Mouse (Mus musculus) limb, embryonic 14.5 days (tissue): ENCODE data around the gene Mthfd1l. TPM values are rescaled to one million over a fixed set of nuclear protein-coding genes. Genes with fewer than 3 reads are reported as not detected.

ENCODE experiments used
- ATAC-seq: fragments of 200-750 bp; cut with Nextera tagmentation; 2 replicates; pipeline ENCODE4 v1.8.0; 2017; ENCODE audit warnings: low read depth, moderate number of reproducible peaks, moderate TSS enrichment; ENCODE audit not compliant: low FRiP score
- DNase-seq: peaks from one replicate; pipeline ENCODE4 v3.0.0-alpha.2; 2015; ENCODE audit warnings: low spot score
- H3K27ac ChIP-seq: fragments of 300-500 bp; sonication (generic); replicated peaks from 2 replicates; pipeline ENCODE4 v1.5.1; 2014; ENCODE audit warnings: low read depth, mild to moderate bottlenecking, low read length, moderate library complexity, mixed read lengths
- H3K27me3 ChIP-seq: fragments of 300-500 bp; sonication (generic); 2 replicates; pipeline ENCODE4 v1.6.1; 2014; ENCODE audit warnings: low read length, mixed read lengths; ENCODE audit not compliant: control insufficient read depth, insufficient read depth
- H3K36me3 ChIP-seq: fragments of 300-500 bp; sonication (generic); 2 replicates; pipeline ENCODE4 v1.6.1; 2014; ENCODE audit warnings: mild to moderate bottlenecking, low read length, moderate library complexity, mixed read lengths; ENCODE audit not compliant: control insufficient read depth, insufficient read depth
- H3K4me1 ChIP-seq: fragments of 300-500 bp; sonication (generic); 2 replicates; pipeline ENCODE4 v1.6.1; 2014; ENCODE audit warnings: antibody characterized with exemption, low read length, mixed read lengths; ENCODE audit not compliant: control insufficient read depth, insufficient read depth
- H3K4me2 ChIP-seq: fragments of 300-500 bp; sonication (generic); replicated peaks from 2 replicates; pipeline ENCODE4 v1.6.1; 2014; ENCODE audit warnings: low read depth, mild to moderate bottlenecking, low read length, moderate library complexity; ENCODE audit not compliant: severe bottlenecking
- H3K4me3 ChIP-seq: fragments of 300-500 bp; sonication (generic); replicated peaks from 2 replicates; pipeline ENCODE4 v1.5.1; 2014; ENCODE audit warnings: low read length
- H3K9ac ChIP-seq: fragments of 300-500 bp; sonication (generic); 2 replicates; pipeline ENCODE4 v1.6.1; 2014; ENCODE audit warnings: mild to moderate bottlenecking, low read depth, low read length, moderate library complexity; ENCODE audit not compliant: severe bottlenecking
- H3K9me3 ChIP-seq: fragments of 300-500 bp; sonication (generic); 2 replicates; pipeline ENCODE4 v1.6.1; 2016; ENCODE audit warnings: low read length; ENCODE audit not compliant: control insufficient read depth
- POLR2A ChIP-seq: fragments of 200-500 bp; IDR thresholded peaks from 2 replicates; pipeline ENCODE4 v1.8.0; 2012; ENCODE audit warnings: inconsistent platforms, mild to moderate bottlenecking, moderate library complexity, borderline replicate concordance; ENCODE audit not compliant: insufficient read depth, insufficient read length; ENCODE audit errors: extremely low read depth
- WGBS: fragments of 180-500 bp; shearing (Covaris S2); extraction: QIAGEN DNeasy Blood & Tissue Kit; methylation state at CpG from one replicate; pipeline ENCODE4 v1.1.7; 2014; 5-methylcytosine and 5-hydroxymethylcytosine counted together
- polyA plus RNA-seq, 2 experiments: library from polyadenylated mRNA; depleted of rRNA in 1 of 2; stranded (reverse) in 1 of 2; unstranded in 1 of 2; fragments of >200 nt; fragmentation: Nextera tagmentation in 1 of 2; extraction: Ambion mirVana in 1 of 2; gene quantifications; 2 replicates each; pipeline versions ENCODE4 v1.2.1 to v1.2.3; 2012 to 2014

Mthfd1l gene
- polyA plus RNA-seq (2012; rRNA removed) (8.2 and 10.2 TPM in 2 replicates), polyA plus RNA-seq (2014; fragmentation: Nextera tagmentation; extraction: Ambion mirVana) (10.1 and 10.4 TPM in 2 replicates)

- Histone ChIP-seq H3K4me1 (peaks cover 12% of the 10 kb centered on the region; the same call in 1 of the 2 replicates), H3K36me3 (no peaks in the 10 kb centered on the region), H3K27ac (peak within 1 kb of the TSS; percentile 89), H3K4me2 (peak within 1 kb of the TSS; percentile 95), H3K9me3 (no peaks in the 10 kb centered on the region), H3K9ac (peak within 1 kb of the TSS; percentile 75), H3K4me3 (peak within 1 kb of the TSS; percentile 71), H3K27me3 (no peaks in the 10 kb centered on the region)
- ATAC-seq = peak; percentile 39
- peak; percentile 86 for DNase-seq
- WGBS = 2% methylated on average over 40 of the region's 40 CpGs
- 0 out of 2 replicates have a peak, but pooled peaks have one; percentile 12 for TF ChIP-seq POLR2A
These were observed at the start of gene Mthfd1l for GRCm38 (mm10) chr10:3972981-3973588. Gene Mthfd1l (plus strand): TSS chr10:3973118.

DNA sequence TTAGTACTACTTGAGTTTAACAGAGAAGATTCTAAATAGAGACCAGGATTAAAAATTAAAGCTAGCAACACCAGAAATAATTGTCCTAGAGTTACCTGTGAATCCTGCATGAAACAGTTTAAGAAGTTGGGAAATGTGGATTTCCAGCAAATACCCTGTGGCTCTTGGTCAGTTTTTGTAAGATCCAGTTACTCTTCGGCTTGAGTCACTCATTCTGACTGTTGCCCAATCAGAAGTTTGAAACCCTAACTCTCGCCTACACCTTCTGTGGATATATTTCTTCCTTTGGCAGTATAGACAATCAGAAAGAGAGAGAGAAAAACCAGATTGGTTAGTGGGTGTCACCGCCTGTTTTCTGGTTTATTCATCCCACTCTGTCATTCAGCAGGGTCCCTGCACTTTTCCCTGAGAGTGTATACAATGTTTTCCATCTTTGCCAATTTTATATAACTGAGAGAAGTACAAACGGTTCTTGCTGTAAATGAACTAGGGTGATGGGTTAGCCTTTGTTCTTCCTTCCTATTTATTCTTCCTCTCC, 44.8 kb upstream of the Mthfd1l start:
- H3K27me3 ChIP-seq = no peaks in the 10 kb centered on the region
- WGBS = 72% methylated on average over 4 of the region's 4 CpGs
- ATAC-seq = no peak
- no peaks in the 10 kb centered on the region for H3K9me3 ChIP-seq
- no peak for DNase-seq
- H3K4me2 ChIP-seq = no peak overlapping the region
- H3K9ac ChIP-seq = no peak overlapping the region
- peaks cover 10% of the 10 kb centered on the region for H3K36me3 ChIP-seq
- no peaks in the 10 kb centered on the region for H3K4me1 ChIP-seq
- no peak for TF ChIP-seq POLR2A
- no peak overlapping the region for H3K27ac ChIP-seq
- H3K4me3 ChIP-seq = no peak overlapping the region

DNA sequence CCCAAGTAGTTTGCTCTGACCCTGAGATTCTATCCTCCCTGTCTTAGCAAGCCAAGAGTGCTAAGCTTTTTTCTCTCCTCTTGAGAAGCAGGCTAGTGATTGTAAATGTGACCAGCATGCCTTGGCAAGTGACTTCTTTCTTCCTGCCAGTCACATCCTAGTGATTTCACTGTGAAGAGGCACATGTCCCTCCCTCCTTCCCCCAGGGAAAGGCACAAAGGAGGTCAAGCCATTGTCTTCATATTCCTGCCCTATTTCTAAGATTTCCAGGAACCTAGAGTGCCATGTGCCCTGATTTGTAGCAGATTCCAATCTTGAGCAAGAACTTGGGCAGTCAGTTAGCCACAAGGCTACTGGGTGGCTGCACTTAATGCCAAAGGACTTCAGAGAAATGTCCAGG, 41.1 kb upstream of the Mthfd1l start:
- DNase-seq = no peak
- no peak for ATAC-seq
- Histone ChIP-seq H3K4me3 (no peak overlapping the region), H3K9me3 (no peaks in the 10 kb centered on the region), H3K4me1 (no peaks in the 10 kb centered on the region; the same call in 1 of the 2 replicates), H3K4me2 (no peak overlapping the region), H3K27me3 (no peaks in the 10 kb centered on the region), H3K9ac (no peak overlapping the region), H3K27ac (no peak overlapping the region), H3K36me3 (peaks cover 10% of the 10 kb centered on the region)
- TF ChIP-seq POLR2A = no peak

- no peak for ATAC-seq
These were observed 39.5 kb upstream of the Mthfd1l start for GRCm38 (mm10) chr10:3933311-3933940.

GRCm38 (mm10) chr10:3936864-3937263, 36.1 kb upstream of the Mthfd1l start:
- DNase-seq (no peak), ATAC-seq (no peak)
- no peak for TF ChIP-seq POLR2A
- H3K27me3 ChIP-seq = no peaks in the 10 kb centered on the region
- peaks cover 16% of the 10 kb centered on the region for H3K36me3 ChIP-seq
- no peaks in the 10 kb centered on the region for H3K9me3 ChIP-seq
- H3K9ac ChIP-seq = no peak overlapping the region
- no peaks in the 10 kb centered on the region; the same call in 1 of the 2 replicates for H3K4me1 ChIP-seq
- H3K27ac ChIP-seq = no peak overlapping the region
- no peak overlapping the region for H3K4me2 ChIP-seq
- H3K4me3 ChIP-seq = no peak overlapping the region

More at GRCm38 (mm10) chr10:3933311-3933940, 39.5 kb upstream of the Mthfd1l start:
- Histone ChIP-seq H3K4me3 (no peak overlapping the region), H3K36me3 (peaks cover 10% of the 10 kb centered on the region), H3K9ac (no peak overlapping the region), H3K27ac (no peak overlapping the region), H3K4me2 (no peak overlapping the region), H3K9me3 (no peaks in the 10 kb centered on the region), H3K4me1 (no peaks in the 10 kb centered on the region; the same call in 1 of the 2 replicates), H3K27me3 (no peaks in the 10 kb centered on the region)
- 27% methylated on average over 12 of the region's 12 CpGs for WGBS
- peak; percentile 5 for DNase-seq
- TF ChIP-seq POLR2A = no peak
